Mouse (Mus musculus) adrenal gland, postnatal 36 days (tissue): ENCODE results near the gene Mr1. TPM values are rescaled to one million over a fixed set of nuclear protein-coding genes. Genes with fewer than 3 reads are reported as not detected.

ENCODE experiments used
- total RNA-seq, 2 experiments: library from RNA; stranded (reverse); gene quantifications; 2 replicates each; pipeline ENCODE4 v1.2.3; 2021

The Mr1 gene
- total RNA-seq, 2 experiments from 2014 or later: 20.2 to 27.0 TPM

Other genes starting within 250 kb of the Mr1 start
- gene Ier5, start 47.2 kb downstream of the Mr1 start, total RNA-seq: 10 to 100 TPM in 1 of 2 experiments, 1 to 10 TPM in 1; 6.1 to 10.4 TPM
- gene Stx6, start 11.9 kb upstream of the Mr1 start, total RNA-seq: 10 to 100 TPM; 53.6 to 57.3 TPM
- 10 to 100 TPM; 23.8 to 39.7 TPM for gene BC034090, start 97.6 kb upstream of the Mr1 start, total RNA-seq